Mouse (Mus musculus) liver, adult 2 months (tissue): ENCODE measurements around the gene Zscan26.

Experiments used
- CTCF ChIP-seq: fragments of 200-500 bp; IDR thresholded peaks from 2 replicates; pipeline ENCODE4 v1.5.1; 2011; ENCODE audit warnings: low read depth, low read length, control low read depth
- POLR2A ChIP-seq: fragments of 200-500 bp; IDR thresholded peaks from 2 replicates; pipeline ENCODE4 v1.6.1; 2011; ENCODE audit warnings: low read length, control low read depth; ENCODE audit not compliant: insufficient read depth; ENCODE audit errors: extremely low read depth

- TF ChIP-seq POLR2A = no peak
- no peak for TF ChIP-seq CTCF
Measured at GRCm38 (mm10) chr13:21415750-21416149, 37.8 kb downstream of the Zscan26 start.
